Mouse (Mus musculus): Measurements from ENCODE around the gene Nhsl2.

- TF ChIP-seq POLR2A (IDR thresholded peaks at IDR 0.05; ENCODE audit: borderline replicate concordance, extremely low read depth, low read depth, low read length) (no peak), CTCF (IDR thresholded peaks at IDR 0.05; ENCODE audit: insufficient read depth, low read length) (no peak)
Measured at GRCm38 (mm10) chrX:102042386-102042785, 193.2 kb downstream of the Nhsl2 start.
